Mouse (Mus musculus) liver, adult 10 weeks (tissue): ENCODE results near the gene Bend7. TPM values are rescaled to one million over a fixed set of nuclear protein-coding genes. Genes with fewer than 3 reads are reported as not detected.

Experiments
- polyA plus RNA-seq: library from polyadenylated mRNA; stranded (reverse); fragments of 350-450 nt; fragmentation: Illumina TruSeq; extraction: RNeasy Lipid Tissue Mini Kit (QIAGEN cat#74804); gene quantifications from one replicate; pipeline ENCODE4 v1.2.3, GENCODE M21; 2014; ENCODE audit warnings: low read depth, low replicate concordance

Gene Bend7
- polyA plus RNA-seq = 8.5 TPM

GRCm38 (mm10) chr2:4717769-4718661 lies at the start of gene Bend7:
Gene Bend7, plus strand, starts transcription at chr2:4717831.

Other genes with a start within 250 kb of the Bend7 start
- gene Prpf18, start 65.7 kb upstream of the Bend7 start, polyA plus RNA-seq = 32.3 TPM
- 22.2 TPM for gene Sephs1, start 163.7 kb downstream of the Bend7 start, polyA plus RNA-seq
- gene Phyh, start 201.2 kb downstream of the Bend7 start, polyA plus RNA-seq = 3,549 TPM